Mouse (Mus musculus) liver, adult 2 months (tissue): ENCODE data around the gene Thrb. TPM values are rescaled to one million over a fixed set of nuclear protein-coding genes. Genes with fewer than 3 reads are reported as not detected.

Experiments
- DNase-seq: peaks from one replicate; pipeline ENCODE4 v3.0.0-alpha.2; 2011; ENCODE audit warnings: low read depth, low spot score; ENCODE audit errors: extremely low read depth
- H3K27ac ChIP-seq: fragments of 200-500 bp; replicated peaks from 2 replicates; pipeline ENCODE4 v1.5.1; 2012; ENCODE audit warnings: low read depth, mild to moderate bottlenecking, control low read depth, inconsistent platforms, low read length; ENCODE audit not compliant: insufficient read depth
- H3K27me3 ChIP-seq: fragments of 200-500 bp; 2 replicates; pipeline ENCODE4 v1.6.1; 2012; ENCODE audit warnings: mild to moderate bottlenecking, moderate library complexity, low read length, inconsistent platforms; ENCODE audit not compliant: control insufficient read depth, insufficient read depth
- H3K36me3 ChIP-seq: fragments of 200-500 bp; 2 replicates; pipeline ENCODE4 v1.6.1; 2012; ENCODE audit warnings: low read length, inconsistent platforms; ENCODE audit not compliant: control insufficient read depth, insufficient read depth
- H3K4me1 ChIP-seq: fragments of 200-500 bp; 2 replicates; pipeline ENCODE4 v1.6.1; 2011; ENCODE audit warnings: low read length; ENCODE audit not compliant: control insufficient read depth, insufficient read depth
- H3K4me3 ChIP-seq: fragments of 200-500 bp; 2 replicates; pipeline ENCODE4 v1.5.1; 2011; ENCODE audit warnings: low read depth, mild to moderate bottlenecking, control low read depth, low read length, moderate library complexity; ENCODE audit not compliant: insufficient read depth
- H3K79me2 ChIP-seq: fragments of 200-500 bp; 2 replicates; pipeline ENCODE4 v1.6.1; 2012; ENCODE audit warnings: inconsistent platforms, mild to moderate bottlenecking, low read length, moderate library complexity; ENCODE audit not compliant: control insufficient read depth, insufficient read depth
- H3K9ac ChIP-seq: fragments of 200-500 bp; 2 replicates; pipeline ENCODE4 v1.6.1; 2012; ENCODE audit warnings: low read depth, mild to moderate bottlenecking, control low read depth, inconsistent platforms, low read length
- CTCF ChIP-seq: fragments of 200-500 bp; IDR thresholded peaks from 2 replicates; pipeline ENCODE4 v1.5.1; 2011; ENCODE audit warnings: low read depth, low read length, control low read depth
- POLR2A ChIP-seq: fragments of 200-500 bp; IDR thresholded peaks from 2 replicates; pipeline ENCODE4 v1.6.1; 2011; ENCODE audit warnings: low read length, control low read depth; ENCODE audit not compliant: insufficient read depth; ENCODE audit errors: extremely low read depth
- WGBS: fragments of 180-500 bp; shearing (Covaris S2); methylation state at CpG from one replicate; pipeline ENCODE4 v1.1.7; 2018; 5-methylcytosine and 5-hydroxymethylcytosine counted together
- polyA plus RNA-seq: library from polyadenylated mRNA; depleted of rRNA; stranded (reverse); fragments of >200 nt; gene quantifications from 2 replicates; pipeline ENCODE4 v1.2.3, GENCODE M21; 2012
- total RNA-seq: library from RNA; depleted of rRNA; stranded (reverse); fragments of >200 nt; gene quantifications from 2 replicates; pipeline ENCODE4 v1.2.3, GENCODE M21; 2014

Gene Thrb
- total and polyA plus RNA-seq, 2 experiments = 8.6 to 34.6 TPM

- 16% methylated on average over 9 of the region's 9 CpGs for WGBS
Observed at GRCm38 (mm10) chr14:17742902-17743712, 83.0 kb downstream of the Thrb start.

GRCm38 (mm10) chr14:17743713-17744158 lies 83.7 kb downstream of the Thrb start:
- Histone ChIP-seq H3K27ac (peak overlapping the region; percentile 89), H3K4me3 (no peak overlapping the region), H3K4me1 (peaks cover 32% of the 10 kb centered on the region), H3K27me3 (no peaks in the 10 kb centered on the region), H3K79me2 (peaks cover 17% of the 10 kb centered on the region; the same call in 1 of the 2 replicates), H3K9ac (peak overlapping the region; percentile 29; the same call in 1 of the 2 replicates), H3K36me3 (no peaks in the 10 kb centered on the region)
- TF ChIP-seq CTCF (no peak), POLR2A (no peak)
- WGBS = 8% methylated on average over 2 of the region's 2 CpGs
- DNase-seq = no peak

More at GRCm38 (mm10) chr14:17742902-17743712, 83.0 kb downstream of the Thrb start:
- H3K4me1 ChIP-seq = peaks cover 26% of the 10 kb centered on the region
- peak; percentile 89 for DNase-seq
- H3K9ac ChIP-seq = peak overlapping the region; percentile 30
- no peaks in the 10 kb centered on the region for H3K36me3 ChIP-seq
- no peaks in the 10 kb centered on the region for H3K27me3 ChIP-seq
- H3K79me2 ChIP-seq = peaks cover 14% of the 10 kb centered on the region; the same call in 1 of the 2 replicates
- TF ChIP-seq CTCF (no peak), POLR2A (no peak)
- no peak overlapping the region for H3K4me3 ChIP-seq
- peak overlapping the region; percentile 89 for H3K27ac ChIP-seq

GRCm38 (mm10) chr14:17747922-17748321 lies 87.9 kb downstream of the Thrb start:
- no peaks in the 10 kb centered on the region for H3K27me3 ChIP-seq
- 28% methylated on average over 3 of the region's 3 CpGs for WGBS
- no peaks in the 10 kb centered on the region for H3K36me3 ChIP-seq
- peaks cover 26% of the 10 kb centered on the region for H3K4me1 ChIP-seq
- no peak overlapping the region for H3K9ac ChIP-seq
- DNase-seq = peak; percentile 97
- H3K4me3 ChIP-seq = no peak overlapping the region
- peaks cover 27% of the 10 kb centered on the region; the same call in 1 of the 2 replicates for H3K79me2 ChIP-seq
- TF ChIP-seq CTCF (0 out of 2 replicates have a peak, but pooled peaks have one; percentile 10), POLR2A (no peak)
- H3K27ac ChIP-seq = peak overlapping the region; percentile 86

GRCm38 (mm10) chr14:17748945-17749344 lies 88.9 kb downstream of the Thrb start:
- TF ChIP-seq CTCF = no peak
- no peak overlapping the region for H3K9ac ChIP-seq
- no peak for DNase-seq
- H3K79me2 ChIP-seq = peaks cover 27% of the 10 kb centered on the region; the same call in 1 of the 2 replicates
- no peak overlapping the region for H3K4me3 ChIP-seq
- no peaks in the 10 kb centered on the region for H3K36me3 ChIP-seq
- H3K4me1 ChIP-seq = peaks cover 24% of the 10 kb centered on the region
- H3K27ac ChIP-seq = peak overlapping the region; percentile 53; the same call in 1 of the 2 replicates
- no peaks in the 10 kb centered on the region for H3K27me3 ChIP-seq

- Histone ChIP-seq H3K36me3 (no peaks in the 10 kb centered on the region), H3K79me2 (peaks cover 29% of the 10 kb centered on the region; the same call in 1 of the 2 replicates), H3K9ac (no peak overlapping the region), H3K4me1 (peaks cover 21% of the 10 kb centered on the region), H3K4me3 (no peak overlapping the region), H3K27me3 (no peaks in the 10 kb centered on the region), H3K27ac (no peak overlapping the region)
- DNase-seq = no peak
- 83% methylated on average over 1 of the region's 1 CpGs for WGBS
- TF ChIP-seq POLR2A (no peak), CTCF (no peak)
Observed at GRCm38 (mm10) chr14:17751911-17752310, 91.8 kb downstream of the Thrb start.

GRCm38 (mm10) chr14:17753429-17753828 lies 93.4 kb downstream of the Thrb start:
- no peak overlapping the region for H3K4me3 ChIP-seq
- peak; percentile 56 for DNase-seq
- H3K79me2 ChIP-seq = peaks cover 30% of the 10 kb centered on the region; the same call in 1 of the 2 replicates
- 32% methylated on average over 1 of the region's 1 CpGs for WGBS
- no peak overlapping the region for H3K9ac ChIP-seq
- peaks cover 16% of the 10 kb centered on the region for H3K4me1 ChIP-seq
- H3K27ac ChIP-seq = no peak overlapping the region
- no peak for TF ChIP-seq CTCF
- no peak for TF ChIP-seq POLR2A
- no peaks in the 10 kb centered on the region for H3K36me3 ChIP-seq
- no peaks in the 10 kb centered on the region for H3K27me3 ChIP-seq
